Mouse (Mus musculus) adrenal gland, adult 18-20 months (tissue): Measurements from ENCODE around the gene Rhebl1. TPM values are rescaled to one million over a fixed set of nuclear protein-coding genes. Genes with fewer than 3 reads are reported as not detected.

Source experiments
- total RNA-seq, 2 experiments: library from RNA; stranded (reverse); gene quantifications; 1 replicate in 1 of 2; 2 replicates in 1 of 2; pipeline ENCODE4 v1.2.3; 2021

Rhebl1 gene
- total RNA-seq, 2 experiments from 2014 or later, result 1.2 to 2.5 TPM

Other genes with a start within 250 kb of the Rhebl1 start
- 10 to 100 TPM; 80.7 to 83.8 TPM for gene Ddx23, start 231.6 kb downstream of the Rhebl1 start, total RNA-seq
- 1 to 10 TPM; 2.0 to 7.6 TPM for gene Rnd1, start 217.1 kb downstream of the Rhebl1 start, total RNA-seq
- gene Ccdc65, start 186.3 kb downstream of the Rhebl1 start, total RNA-seq, result under 1 TPM; 0.43 to 0.45 TPM
- 1 to 10 TPM; 4.7 to 6.7 TPM for gene Fkbp11, start 166.3 kb downstream of the Rhebl1 start, total RNA-seq
- gene Arf3, start 131.3 kb downstream of the Rhebl1 start, total RNA-seq, result 100 to 1,000 TPM; 104 to 145 TPM
- gene Wnt10b, start 116.4 kb downstream of the Rhebl1 start, total RNA-seq, result 1 to 10 TPM in 1 of 2 experiments, under 1 TPM in 1; 0.36 to 3.1 TPM
- gene Wnt1, start 104.7 kb downstream of the Rhebl1 start, total RNA-seq, result not detected
- not detected for gene Ddn, start 85.0 kb downstream of the Rhebl1 start, total RNA-seq
- gene Prkag1, start 63.0 kb downstream of the Rhebl1 start, total RNA-seq, result 10 to 100 TPM; 64.0 to 71.5 TPM
- 10 to 100 TPM; 54.6 to 59.5 TPM for gene Kmt2d, start 23.3 kb downstream of the Rhebl1 start, total RNA-seq
- 1 to 10 TPM in 1 of 2 experiments, under 1 TPM in 1; 0.86 to 2.1 TPM for gene Dhh, start 4.0 kb upstream of the Rhebl1 start, total RNA-seq
- gene Lmbr1l, start 23.7 kb upstream of the Rhebl1 start, total RNA-seq, result 10 to 100 TPM; 12.1 to 14.0 TPM
- gene Tuba1b, start 40.0 kb upstream of the Rhebl1 start, total RNA-seq, result 100 to 1,000 TPM; 193 to 255 TPM
- gene Gm49450, start 59.0 kb upstream of the Rhebl1 start, total RNA-seq, result not detected
- 100 to 1,000 TPM in 1 of 2 experiments, 10 to 100 TPM in 1; 74.3 to 169 TPM for gene Tuba1a, start 59.2 kb upstream of the Rhebl1 start, total RNA-seq
- gene Tuba1c, start 135.4 kb upstream of the Rhebl1 start, total RNA-seq, result 100 to 1,000 TPM; 235 to 284 TPM
- under 1 TPM; 0.51 to 0.56 TPM for gene Prph, start 160.6 kb upstream of the Rhebl1 start, total RNA-seq
- not detected for gene Troap, start 180.0 kb upstream of the Rhebl1 start, total RNA-seq
- gene C1ql4, start 193.3 kb upstream of the Rhebl1 start, total RNA-seq, result not detected
- 1 to 10 TPM; 2.5 to 8.4 TPM for gene Dnajc22, start 198.6 kb upstream of the Rhebl1 start, total RNA-seq
- gene Spats2, start 231.4 kb upstream of the Rhebl1 start, total RNA-seq, result 10 to 100 TPM; 10.4 to 10.6 TPM